Mouse (Mus musculus): ENCODE measurements around the gene Arsb. TPM values are rescaled to one million over a fixed set of nuclear protein-coding genes. Genes with fewer than 3 reads are reported as not detected.

Arsb gene
- total RNA-seq, 2 experiments from 2014 or later: 2.7 to 3.0 TPM

GRCm38 (mm10) chr13:93888196-93888595, 116.8 kb downstream of the Arsb start:
- no peak for DNase-seq (ENCODE audit: low spot score)

GRCm38 (mm10) chr13:93888916-93889315, 117.5 kb downstream of the Arsb start:
- DNase-seq (ENCODE audit: low spot score): no peak

- no peak for DNase-seq (ENCODE audit: low spot score)
Measured at GRCm38 (mm10) chr13:93889991-93890390, 118.6 kb downstream of the Arsb start.

- DNase-seq (ENCODE audit: low spot score): no peak
Measured at GRCm38 (mm10) chr13:93891276-93891675, 119.8 kb downstream of the Arsb start.

- DNase-seq (ENCODE audit: low spot score): no peak
Measured at GRCm38 (mm10) chr13:93892101-93892500, 120.7 kb downstream of the Arsb start.

GRCm38 (mm10) chr13:93894105-93894504, 122.7 kb downstream of the Arsb start:
- no peak for DNase-seq (ENCODE audit: low spot score)

GRCm38 (mm10) chr13:93895430-93895829, 124.0 kb downstream of the Arsb start:
- no peak for DNase-seq (ENCODE audit: low spot score)

GRCm38 (mm10) chr13:93897943-93898826, 126.8 kb downstream of the Arsb start:
- DNase-seq (ENCODE audit: low spot score): no peak

GRCm38 (mm10) chr13:93899378-93900256, 128.2 kb downstream of the Arsb start:
- DNase-seq (ENCODE audit: low spot score): no peak

- DNase-seq (ENCODE audit: low spot score): no peak
Measured at GRCm38 (mm10) chr13:93900934-93901626, 129.7 kb downstream of the Arsb start.

GRCm38 (mm10) chr13:93902126-93902525, 130.7 kb downstream of the Arsb start:
- DNase-seq (ENCODE audit: low spot score): no peak

- DNase-seq (ENCODE audit: low spot score): no peak
Measured at GRCm38 (mm10) chr13:93906552-93907245, 135.3 kb downstream of the Arsb start.

GRCm38 (mm10) chr13:93907971-93908370, 136.5 kb downstream of the Arsb start:
- no peak for DNase-seq (ENCODE audit: low spot score)

GRCm38 (mm10) chr13:93909847-93910246, 138.4 kb downstream of the Arsb start:
- no peak for DNase-seq (ENCODE audit: low spot score)

GRCm38 (mm10) chr13:93911037-93911436, 139.6 kb downstream of the Arsb start:
- peak; percentile 24 for DNase-seq (ENCODE audit: low spot score)

- no peak for DNase-seq (ENCODE audit: low spot score)
Measured at GRCm38 (mm10) chr13:93912326-93912915, 141.0 kb downstream of the Arsb start.

- DNase-seq (ENCODE audit: low spot score): no peak
Measured at GRCm38 (mm10) chr13:93914206-93914605, 142.8 kb downstream of the Arsb start.

GRCm38 (mm10) chr13:93915641-93916570, 144.5 kb downstream of the Arsb start:
- no peak for DNase-seq (ENCODE audit: low spot score)

GRCm38 (mm10) chr13:93919536-93919935, 148.1 kb downstream of the Arsb start:
- no peak for DNase-seq (ENCODE audit: low spot score)

Data from gastrocnemius, adult 18-20 months (tissue).